Mouse (Mus musculus) kidney, embryonic 14.5 days (tissue): ENCODE data around the gene Kif24. TPM values are rescaled to one million over a fixed set of nuclear protein-coding genes. Genes with fewer than 3 reads are reported as not detected.

Experiments used
- ATAC-seq: fragments of 200-750 bp; cut with Nextera tagmentation; 2 replicates; pipeline ENCODE4 v1.8.0; 2017; ENCODE audit warnings: moderate number of reproducible peaks, mild to moderate bottlenecking, moderate TSS enrichment, moderate library complexity; ENCODE audit not compliant: low FRiP score, low TSS enrichment
- H3K27ac ChIP-seq: fragments of 300-500 bp; sonication (generic); 2 replicates; pipeline ENCODE4 v1.5.1; 2014; ENCODE audit warnings: low read depth, mild to moderate bottlenecking, low read length, moderate library complexity, mixed read lengths
- H3K27me3 ChIP-seq: fragments of 300-500 bp; sonication (generic); 2 replicates; pipeline ENCODE4 v1.6.1; 2014; ENCODE audit warnings: mild to moderate bottlenecking, low read length; ENCODE audit not compliant: control insufficient read depth, insufficient read depth
- H3K36me3 ChIP-seq: fragments of 300-500 bp; sonication (generic); 2 replicates; pipeline ENCODE4 v1.6.1; 2014; ENCODE audit warnings: low read length, mixed read lengths; ENCODE audit not compliant: control insufficient read depth, insufficient read depth
- H3K4me1 ChIP-seq: fragments of 300-500 bp; sonication (generic); 2 replicates; pipeline ENCODE4 v1.6.1; 2014; ENCODE audit warnings: low read length, mixed read lengths; ENCODE audit not compliant: control insufficient read depth, insufficient read depth
- H3K4me2 ChIP-seq: fragments of 300-500 bp; sonication (generic); replicated peaks from 2 replicates; pipeline ENCODE4 v1.6.1; 2014; ENCODE audit warnings: low read depth, mild to moderate bottlenecking, low read length
- H3K4me3 ChIP-seq: fragments of 300-500 bp; sonication (generic); 2 replicates; pipeline ENCODE4 v1.5.1; 2014; ENCODE audit warnings: mild to moderate bottlenecking, low read length
- H3K9ac ChIP-seq: fragments of 300-500 bp; sonication (generic); 2 replicates; pipeline ENCODE4 v1.6.1; 2014; ENCODE audit warnings: low read depth, mild to moderate bottlenecking, low read length, moderate library complexity
- H3K9me3 ChIP-seq: fragments of 300-500 bp; sonication (generic); 2 replicates; pipeline ENCODE4 v1.6.1; 2016; ENCODE audit warnings: low read length; ENCODE audit not compliant: control insufficient read depth
- WGBS: fragments of 180-500 bp; shearing (Covaris S2); extraction: QIAGEN DNeasy Blood & Tissue Kit; methylation state at CpG from one replicate; pipeline ENCODE4 v1.1.7; 2014; 5-methylcytosine and 5-hydroxymethylcytosine counted together
- polyA plus RNA-seq: library from polyadenylated mRNA; unstranded; fragments of >200 nt; fragmentation: Nextera tagmentation; extraction: Ambion mirVana; gene quantifications from 2 replicates; pipeline ENCODE4 v1.2.1, GENCODE M21; 2014

Gene Kif24
- 8.5 and 9.3 TPM in 2 replicates for polyA plus RNA-seq

DNA sequence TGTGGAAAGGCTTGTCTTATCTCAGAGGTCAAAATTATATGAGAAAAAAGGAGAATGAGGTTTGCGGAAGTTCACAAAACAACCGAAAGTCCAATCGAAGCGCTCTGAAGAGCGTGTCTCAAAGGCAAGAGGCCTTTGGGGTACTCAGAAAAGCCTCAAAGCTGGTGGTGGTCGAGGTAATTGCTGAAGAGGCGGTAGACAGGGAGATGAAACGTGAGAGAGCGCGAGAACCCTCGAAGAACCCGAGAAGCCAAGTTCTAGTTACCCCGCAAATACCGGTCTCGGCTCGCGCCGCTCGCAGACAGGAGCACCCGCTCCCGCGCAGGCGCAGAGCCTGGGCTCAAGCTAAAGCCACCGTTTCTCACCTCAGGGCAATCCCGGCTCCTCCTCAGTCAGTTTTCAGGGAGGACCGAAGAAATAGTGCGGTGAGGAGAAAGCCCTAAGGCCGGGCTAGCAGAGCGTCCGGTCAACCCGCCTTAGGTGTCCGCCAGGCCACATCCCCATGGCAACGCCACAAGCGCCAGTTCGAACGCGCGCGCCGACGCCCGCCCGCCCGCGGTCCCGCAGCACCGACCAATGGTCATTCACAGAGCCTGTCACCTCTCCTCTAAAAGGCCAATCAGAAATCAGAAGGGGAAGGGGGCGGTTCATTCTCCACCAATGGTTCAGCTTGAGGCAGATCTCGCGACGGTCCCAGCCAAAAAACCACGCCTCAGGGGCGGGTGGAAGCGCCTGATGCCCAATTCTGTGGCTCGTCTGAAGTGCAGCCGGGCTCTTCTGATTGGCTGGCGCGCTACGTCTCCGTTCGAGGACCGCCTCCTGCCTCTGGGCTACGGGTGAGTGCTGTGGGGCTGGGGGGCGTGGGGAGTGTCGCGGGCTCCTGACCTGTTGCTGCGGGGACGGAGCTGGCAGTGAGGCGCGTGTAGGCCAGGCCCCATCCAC is at the start of gene Kif24, which contains the start of gene Nudt2:
Gene Kif24 (minus strand): TSS at position 543 of the 942 bp plus-strand sequence.
Gene Nudt2 (plus strand): TSS at position 807 of the 942 bp plus-strand sequence.
- H3K4me3 ChIP-seq: peak within 1 kb of the TSS; percentile 65
- H3K27ac ChIP-seq: peak within 1 kb of the TSS; percentile 53
- peak within 1 kb of the TSS; percentile 79 for H3K9ac ChIP-seq
- H3K9me3 ChIP-seq: no peaks in the 10 kb centered on the region
- H3K4me2 ChIP-seq: peak within 1 kb of the TSS; percentile 72
- no peaks in the 10 kb centered on the region for H3K27me3 ChIP-seq
- H3K4me1 ChIP-seq: peaks cover 11% of the 10 kb centered on the region; the same call in 1 of the 2 replicates
- H3K36me3 ChIP-seq: no peaks in the 10 kb centered on the region
- ATAC-seq: peak; percentile 98
- WGBS: under 1% methylated on average over 70 of the region's 70 CpGs

DNA sequence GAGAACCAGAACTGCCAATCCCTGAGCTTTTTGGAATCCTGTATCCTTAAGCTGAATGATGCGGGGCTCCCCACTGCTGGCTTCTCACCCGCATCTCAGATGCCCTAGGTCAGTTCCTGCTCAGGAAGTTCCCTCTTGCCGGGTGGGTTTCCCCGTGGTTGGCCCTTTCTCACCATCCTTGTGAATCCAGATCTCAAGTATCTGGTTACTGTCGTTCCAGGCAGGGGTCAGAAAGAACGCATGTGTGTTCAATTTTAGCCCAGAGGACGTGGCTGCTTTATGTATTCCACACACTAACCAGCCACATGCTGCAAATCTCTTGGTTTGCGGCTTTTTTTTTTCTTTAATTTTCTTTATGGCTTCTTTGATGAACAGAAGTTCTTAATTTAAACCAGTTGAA is 49.0 kb upstream of the Kif24 start:
- Histone ChIP-seq H3K36me3 (no peaks in the 10 kb centered on the region), H3K4me1 (no peaks in the 10 kb centered on the region), H3K9ac (no peak overlapping the region), H3K9me3 (no peaks in the 10 kb centered on the region), H3K27me3 (no peaks in the 10 kb centered on the region), H3K4me2 (no peak overlapping the region), H3K4me3 (no peak overlapping the region), H3K27ac (no peak overlapping the region)
- ATAC-seq: no peak
- WGBS: 16% methylated on average over 8 of the region's 8 CpGs

GRCm38 (mm10) chr4:41513309-41513708 is 48.6 kb upstream of the Kif24 start:
- Histone ChIP-seq H3K4me3 (no peak overlapping the region), H3K27me3 (no peaks in the 10 kb centered on the region), H3K4me1 (no peaks in the 10 kb centered on the region), H3K9me3 (no peaks in the 10 kb centered on the region), H3K9ac (no peak overlapping the region), H3K36me3 (no peaks in the 10 kb centered on the region), H3K27ac (no peak overlapping the region), H3K4me2 (no peak overlapping the region)
- ATAC-seq: no peak
- 33% methylated on average over 4 of the region's 4 CpGs for WGBS

- H3K4me1 ChIP-seq: no peaks in the 10 kb centered on the region; the same call in 1 of the 2 replicates
- no peak overlapping the region for H3K9ac ChIP-seq
- no peak overlapping the region for H3K27ac ChIP-seq
- no peaks in the 10 kb centered on the region for H3K36me3 ChIP-seq
- no peak for ATAC-seq
- H3K27me3 ChIP-seq: no peaks in the 10 kb centered on the region
- H3K4me3 ChIP-seq: no peak overlapping the region
- H3K4me2 ChIP-seq: no peak overlapping the region
- WGBS: 46% methylated on average over 7 of the region's 7 CpGs
- H3K9me3 ChIP-seq: no peaks in the 10 kb centered on the region
These were observed 43.3 kb upstream of the Kif24 start for GRCm38 (mm10) chr4:41507998-41508397.

DNA sequence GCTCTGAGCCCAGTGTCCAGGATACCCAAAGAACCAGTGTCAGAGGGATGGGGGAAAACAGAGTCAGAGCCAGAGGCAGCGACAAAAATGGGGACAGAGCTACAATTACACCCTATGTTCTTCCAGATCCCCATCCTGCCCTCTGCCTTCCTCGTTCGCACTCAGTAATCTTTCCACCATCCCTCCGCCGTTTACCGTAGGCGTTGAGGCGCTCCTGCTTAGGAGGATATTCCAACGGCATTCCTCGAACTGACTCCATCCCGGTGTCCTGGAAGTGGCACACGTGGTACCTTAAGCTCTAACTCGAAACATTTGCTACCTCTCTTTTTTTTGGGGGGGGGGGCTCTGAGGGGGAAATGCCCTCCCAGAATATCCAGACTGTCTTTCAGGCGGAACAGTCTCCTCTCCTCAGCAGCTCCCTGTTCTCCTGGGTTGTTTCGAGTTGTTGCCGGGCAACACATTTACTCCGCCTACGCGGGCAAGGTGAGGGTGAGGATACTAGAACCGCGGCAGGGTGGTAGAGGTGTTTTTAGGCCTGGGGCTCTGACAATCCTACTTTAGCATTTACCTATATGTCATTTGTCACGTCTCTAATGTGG is 42.7 kb upstream of the Kif24 start:
- WGBS: 2% methylated on average over 22 of the region's 22 CpGs
- peak overlapping the region; percentile 59 for H3K9ac ChIP-seq
- H3K4me1 ChIP-seq: peaks cover 3% of the 10 kb centered on the region; the same call in 1 of the 2 replicates
- H3K4me2 ChIP-seq: peak overlapping the region; percentile 96
- peak overlapping the region; percentile 52 for H3K4me3 ChIP-seq
- H3K9me3 ChIP-seq: no peaks in the 10 kb centered on the region
- H3K27ac ChIP-seq: no peak overlapping the region
- H3K27me3 ChIP-seq: no peaks in the 10 kb centered on the region
- no peaks in the 10 kb centered on the region for H3K36me3 ChIP-seq
- no peak for ATAC-seq

DNA sequence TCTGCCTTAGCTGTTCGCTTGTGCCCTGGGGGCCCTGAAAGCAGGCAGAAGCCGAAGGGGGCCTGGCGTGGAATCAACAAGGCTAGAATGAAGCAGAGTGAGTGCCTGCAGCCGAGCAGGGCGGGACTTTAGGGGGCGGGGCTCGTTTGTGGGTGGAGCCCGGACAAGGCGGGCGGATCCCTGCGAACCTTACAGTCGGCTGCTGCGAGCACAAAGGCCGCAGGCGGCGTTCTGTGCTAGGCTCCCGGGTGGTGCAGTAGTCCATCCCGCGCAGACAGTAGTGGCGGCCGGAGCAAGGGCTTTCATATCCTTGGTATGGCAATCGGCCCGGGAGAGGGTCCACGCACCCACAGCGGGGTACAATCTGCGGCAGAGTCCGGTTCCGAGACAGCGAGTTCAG is 42.2 kb upstream of the Kif24 start:
- Histone ChIP-seq H3K9me3 (no peaks in the 10 kb centered on the region), H3K4me2 (peak overlapping the region; percentile 96), H3K4me1 (peaks cover 6% of the 10 kb centered on the region; the same call in 1 of the 2 replicates), H3K36me3 (no peaks in the 10 kb centered on the region), H3K4me3 (peak overlapping the region; percentile 52), H3K27me3 (no peaks in the 10 kb centered on the region), H3K9ac (peak overlapping the region; percentile 59), H3K27ac (no peak overlapping the region)
- ATAC-seq: peak; percentile 65
- WGBS: under 1% methylated on average over 29 of the region's 29 CpGs

GRCm38 (mm10) chr4:41506156-41506555 is 41.5 kb upstream of the Kif24 start:
- H3K9me3 ChIP-seq: no peaks in the 10 kb centered on the region
- 10% methylated on average over 13 of the region's 13 CpGs for WGBS
- no peak for ATAC-seq
- no peaks in the 10 kb centered on the region for H3K36me3 ChIP-seq
- no peak overlapping the region for H3K27ac ChIP-seq
- H3K4me3 ChIP-seq: no peak overlapping the region
- H3K4me2 ChIP-seq: peak overlapping the region; percentile 96
- H3K4me1 ChIP-seq: peaks cover 6% of the 10 kb centered on the region; the same call in 1 of the 2 replicates
- peaks cover 6% of the 10 kb centered on the region; the same call in 1 of the 2 replicates for H3K27me3 ChIP-seq
- 0 out of 2 replicates have a peak overlapping the region, but pooled peaks have one; percentile 59 for H3K9ac ChIP-seq

DNA sequence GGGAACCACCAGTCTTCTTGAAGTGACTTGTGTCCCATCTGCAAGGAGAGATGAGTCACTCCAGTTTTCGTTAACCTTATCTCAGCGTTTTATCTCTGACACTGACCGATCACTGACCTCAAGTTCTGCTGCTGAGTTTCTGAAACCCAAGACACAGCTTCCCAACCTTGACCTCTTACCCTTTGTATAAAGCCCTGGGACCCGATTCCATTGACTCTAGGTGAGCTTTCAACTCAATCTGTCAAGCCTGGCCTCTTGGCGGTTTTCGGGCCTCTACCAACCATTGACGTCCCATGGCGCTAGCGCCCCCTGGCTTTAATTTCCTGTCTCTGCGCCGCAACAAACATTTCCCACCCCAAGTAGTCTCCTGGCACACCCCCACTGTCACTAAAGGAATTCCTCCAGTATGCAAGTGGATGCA is 40.5 kb upstream of the Kif24 start:
- Histone ChIP-seq H3K4me2 (no peak overlapping the region), H3K9ac (no peak overlapping the region), H3K27ac (no peak overlapping the region), H3K27me3 (peaks cover 16% of the 10 kb centered on the region), H3K9me3 (no peaks in the 10 kb centered on the region), H3K36me3 (no peaks in the 10 kb centered on the region), H3K4me3 (no peak overlapping the region), H3K4me1 (peaks cover 6% of the 10 kb centered on the region; the same call in 1 of the 2 replicates)
- WGBS: 48% methylated on average over 11 of the region's 11 CpGs
- no peak for ATAC-seq
